Mouse (Mus musculus) neural tube, embryonic 15.5 days (tissue): ENCODE measurements at regions not wholly inside any gene's neighbourhood (a gene's known extent, or its start where the extent isn't known, plus 50 kb on each side); places are given as distances from the start of the nearest gene placed in this dataset.
"Not testable (repeated sequence)": the region's sequence is repeated elsewhere in the genome, so short reads cannot be mapped to it uniquely, and the experiment has no call there.

Experiments used
- ATAC-seq: fragments of 200-750 bp; cut with Nextera tagmentation; 2 replicates; pipeline ENCODE4 v1.8.0; 2017; ENCODE audit warnings: mild to moderate bottlenecking, moderate TSS enrichment, moderate library complexity; ENCODE audit not compliant: low FRiP score
- H3K27ac ChIP-seq: fragments of 300-500 bp; sonication (generic); replicated peaks from 2 replicates; pipeline ENCODE4 v1.5.1; 2015; ENCODE audit warnings: mild to moderate bottlenecking, inconsistent platforms
- H3K27me3 ChIP-seq: fragments of 300-500 bp; sonication (generic); replicated peaks from 2 replicates; pipeline ENCODE4 v1.6.1; 2015; ENCODE audit warnings: inconsistent platforms
- H3K36me3 ChIP-seq: fragments of 300-500 bp; sonication (generic); 2 replicates; pipeline ENCODE4 v1.6.1; 2015; ENCODE audit warnings: inconsistent platforms
- H3K4me1 ChIP-seq: fragments of 300-500 bp; sonication (generic); 2 replicates; pipeline ENCODE4 v1.6.1; 2015; ENCODE audit warnings: inconsistent platforms
- H3K4me2 ChIP-seq: fragments of 300-500 bp; sonication (generic); 2 replicates; pipeline ENCODE4 v1.6.1; 2015; ENCODE audit warnings: inconsistent platforms, mild to moderate bottlenecking, moderate library complexity
- H3K4me3 ChIP-seq: fragments of 300-500 bp; sonication (generic); replicated peaks from 2 replicates; pipeline ENCODE4 v1.5.1; 2015; ENCODE audit warnings: mild to moderate bottlenecking, inconsistent platforms
- H3K9ac ChIP-seq: fragments of 300-500 bp; sonication (generic); replicated peaks from 2 replicates; pipeline ENCODE4 v1.6.1; 2015; ENCODE audit warnings: mild to moderate bottlenecking, inconsistent platforms
- H3K9me3 ChIP-seq: fragments of 300-500 bp; sonication (generic); replicated peaks from 2 replicates; pipeline ENCODE4 v1.6.1; 2016; ENCODE audit warnings: inconsistent platforms
- WGBS: fragments of 180-500 bp; shearing (Covaris S2); methylation state at CpG from one replicate; pipeline ENCODE4 v1.1.7; 2015; ENCODE audit warnings: mixed read lengths; 5-methylcytosine and 5-hydroxymethylcytosine counted together

DNA sequence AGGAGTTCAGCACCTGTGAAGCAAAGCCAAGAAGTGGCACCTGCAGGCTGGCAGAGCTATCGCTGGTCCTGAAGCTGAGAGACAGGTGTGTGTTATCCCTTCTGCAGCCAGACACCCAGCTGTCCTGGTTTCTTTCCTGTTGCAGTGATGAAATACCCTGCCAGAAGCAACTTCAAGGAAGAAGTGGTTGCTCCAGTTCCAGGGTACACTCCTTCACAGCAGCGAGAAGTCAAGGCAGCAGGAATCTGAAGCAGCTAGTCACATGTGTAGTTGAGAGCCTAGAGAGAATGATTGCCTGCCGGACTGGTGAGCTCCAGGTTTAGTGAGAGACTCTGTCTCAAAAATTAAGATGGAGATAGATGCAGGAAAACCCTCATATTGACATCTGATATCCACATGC lies 69.1 kb upstream of the Klf13 start:
- Histone ChIP-seq H3K27me3 (no peaks in the 10 kb centered on the region), H3K4me3 (no peak overlapping the region), H3K27ac (no peak overlapping the region), H3K36me3 (no peaks in the 10 kb centered on the region), H3K4me1 (no peaks in the 10 kb centered on the region), H3K9me3 (no peaks in the 10 kb centered on the region), H3K4me2 (no peak overlapping the region), H3K9ac (no peak overlapping the region)
- ATAC-seq = no peak
- 92% methylated on average over 3 of the region's 3 CpGs for WGBS

DNA sequence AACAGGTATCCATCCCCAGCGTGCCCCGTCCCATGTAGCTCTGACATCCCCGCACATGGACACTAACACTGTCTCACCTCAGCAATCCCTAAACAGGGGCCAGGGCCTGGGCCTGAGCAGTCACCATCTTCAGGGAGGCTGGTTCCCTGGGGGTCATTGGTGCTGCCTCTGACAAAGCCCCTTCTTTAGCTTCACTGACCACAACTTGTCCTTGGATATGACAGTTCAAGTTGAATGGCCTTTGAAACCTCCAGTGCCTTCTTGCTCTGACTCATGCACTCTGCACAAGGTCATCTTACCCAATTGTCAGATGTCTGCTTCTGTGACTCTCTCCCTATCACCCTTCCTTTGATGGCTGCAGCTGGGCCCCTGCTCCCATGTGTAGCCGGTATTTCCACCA lies 68.2 kb upstream of the Klf13 start:
- no peaks in the 10 kb centered on the region for H3K27me3 ChIP-seq
- H3K4me2 ChIP-seq = no peak overlapping the region
- no peak for ATAC-seq
- H3K36me3 ChIP-seq = no peaks in the 10 kb centered on the region
- 97% methylated on average over 4 of the region's 4 CpGs for WGBS
- no peaks in the 10 kb centered on the region for H3K4me1 ChIP-seq
- no peak overlapping the region for H3K4me3 ChIP-seq
- no peaks in the 10 kb centered on the region for H3K9me3 ChIP-seq
- no peak overlapping the region for H3K27ac ChIP-seq
- H3K9ac ChIP-seq = no peak overlapping the region

DNA sequence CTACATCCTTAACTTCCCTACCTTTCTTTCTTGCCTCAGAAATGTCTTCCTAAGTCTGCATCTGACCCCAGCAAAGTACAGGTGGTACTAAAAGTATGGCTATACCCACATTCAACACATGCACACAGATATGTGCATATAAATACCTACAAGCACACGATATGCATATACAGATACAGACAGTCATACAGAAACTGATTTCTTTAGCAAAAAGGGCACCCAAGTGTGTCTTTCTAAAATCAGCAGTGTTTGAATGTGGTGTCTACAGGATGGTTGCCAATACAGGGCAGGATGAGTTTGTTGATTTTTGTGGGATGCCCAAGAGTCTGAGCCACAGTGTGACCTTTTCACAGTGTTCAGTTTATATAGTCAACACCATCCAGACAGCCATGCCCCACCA lies 67.0 kb upstream of the Klf13 start:
- Histone ChIP-seq H3K4me3 (no peak overlapping the region), H3K36me3 (no peaks in the 10 kb centered on the region), H3K4me2 (no peak overlapping the region), H3K9me3 (no peaks in the 10 kb centered on the region), H3K9ac (no peak overlapping the region), H3K27ac (no peak overlapping the region), H3K4me1 (no peaks in the 10 kb centered on the region), H3K27me3 (no peaks in the 10 kb centered on the region)
- no peak for ATAC-seq
- 96% methylated on average over 1 of the region's 1 CpGs for WGBS

DNA sequence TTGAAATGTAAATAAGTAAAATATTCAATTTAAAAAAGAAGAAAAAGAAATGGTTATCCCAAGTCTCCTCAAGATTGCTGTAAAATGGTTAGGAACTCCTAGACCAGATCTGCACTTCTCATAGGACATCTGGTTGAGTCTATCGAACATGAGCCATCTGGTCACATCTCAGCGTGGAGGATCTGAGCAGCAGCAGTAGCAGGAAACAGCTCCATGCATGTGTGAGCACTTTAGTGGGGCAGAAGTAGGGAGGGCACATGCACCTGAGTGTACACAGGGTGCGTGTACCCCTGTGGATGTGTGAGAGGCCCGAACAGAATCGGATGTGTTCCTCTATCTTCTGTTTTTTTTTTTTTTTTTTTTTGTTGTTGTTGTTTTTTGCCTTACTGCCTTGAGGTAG lies 65.2 kb upstream of the Klf13 start:
- 87% methylated on average over 5 of the region's 5 CpGs for WGBS
- no peak for ATAC-seq
- H3K27me3 ChIP-seq = no peaks in the 10 kb centered on the region
- no peak overlapping the region for H3K4me3 ChIP-seq
- H3K4me2 ChIP-seq = no peak overlapping the region
- no peak overlapping the region for H3K27ac ChIP-seq
- H3K9me3 ChIP-seq = no peaks in the 10 kb centered on the region
- no peak overlapping the region for H3K9ac ChIP-seq
- no peaks in the 10 kb centered on the region for H3K4me1 ChIP-seq
- H3K36me3 ChIP-seq = no peaks in the 10 kb centered on the region

DNA sequence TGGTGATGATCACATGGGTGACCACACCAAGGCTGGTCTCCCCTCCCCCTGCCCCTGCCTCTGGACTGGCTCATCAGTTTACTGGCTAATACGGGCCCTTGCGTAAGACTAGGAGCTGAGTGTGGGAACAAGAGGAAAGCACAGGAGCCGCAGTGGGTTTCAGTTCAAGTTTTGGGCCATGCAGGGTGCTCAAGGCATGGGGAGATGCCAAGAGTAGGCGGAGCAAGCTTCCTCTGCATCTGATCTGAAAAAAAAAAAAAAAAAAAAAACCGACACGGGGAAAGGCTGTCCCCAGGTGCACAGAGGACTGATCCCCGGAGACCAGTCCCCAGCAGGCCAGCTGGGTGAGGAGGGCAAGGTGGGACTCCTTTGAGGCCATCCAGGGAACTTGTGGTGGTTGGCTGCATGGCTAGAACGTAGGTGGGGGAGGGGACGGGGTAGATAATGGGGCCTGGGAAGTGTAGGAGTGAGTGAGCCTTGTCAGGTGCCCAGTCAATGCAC lies 62.9 kb upstream of the Klf13 start:
- Histone ChIP-seq H3K4me1 (no peaks in the 10 kb centered on the region), H3K27me3 (no peaks in the 10 kb centered on the region), H3K4me3 (no peak overlapping the region), H3K36me3 (no peaks in the 10 kb centered on the region), H3K9ac (no peak overlapping the region), H3K4me2 (no peak overlapping the region), H3K27ac (no peak overlapping the region), H3K9me3 (no peaks in the 10 kb centered on the region)
- 72% methylated on average over 9 of the region's 9 CpGs for WGBS
- no peak for ATAC-seq

DNA sequence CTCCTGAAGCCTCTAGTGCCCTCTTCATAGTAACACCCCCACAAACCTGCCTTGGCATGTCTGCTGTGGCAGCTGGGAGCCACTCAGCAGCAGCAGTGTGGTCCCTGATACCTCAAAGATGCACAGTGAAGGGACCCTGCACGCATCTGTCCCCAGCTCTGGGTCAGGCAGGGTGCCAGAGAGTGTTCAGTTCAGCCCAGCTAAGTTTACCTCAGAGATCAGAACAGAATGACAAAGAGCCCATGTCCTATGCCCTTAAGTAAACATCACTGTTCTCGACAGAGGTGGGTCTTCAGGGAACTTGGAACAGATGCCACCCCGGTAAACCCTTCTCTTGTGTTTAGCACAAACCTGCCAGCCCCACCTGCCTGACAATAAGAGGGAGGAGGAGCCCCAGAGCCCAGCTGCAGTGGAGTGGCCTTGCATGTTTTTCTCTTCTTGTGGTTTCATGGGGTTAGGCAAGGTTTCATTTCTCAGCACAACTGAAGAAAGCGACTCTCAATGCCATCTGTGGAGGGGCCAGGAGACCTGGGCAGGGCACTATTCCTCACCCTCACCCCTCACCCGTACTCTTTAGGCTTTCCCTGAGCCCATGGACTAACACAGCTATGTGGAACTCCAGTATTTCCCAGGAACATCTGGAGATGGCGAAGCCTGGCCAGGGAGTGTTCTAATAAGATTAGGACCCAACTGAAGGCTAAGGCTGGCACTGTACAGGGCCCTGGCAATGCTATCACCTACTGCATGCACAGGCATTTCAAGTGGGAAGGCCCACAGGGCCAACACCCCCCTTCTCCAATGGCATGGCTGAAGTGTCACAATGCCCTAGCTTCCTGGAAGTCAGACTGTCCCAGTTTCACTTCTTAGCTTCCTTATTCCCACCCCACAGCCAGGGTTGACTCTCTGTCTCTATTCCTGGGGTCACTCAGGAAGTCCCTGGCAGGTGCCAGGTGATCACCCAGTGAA lies 60.6 kb upstream of the Klf13 start:
- Histone ChIP-seq H3K4me2 (no peak overlapping the region), H3K27me3 (no peaks in the 10 kb centered on the region), H3K9me3 (no peaks in the 10 kb centered on the region), H3K4me3 (no peak overlapping the region), H3K4me1 (no peaks in the 10 kb centered on the region), H3K9ac (no peak overlapping the region), H3K27ac (no peak overlapping the region), H3K36me3 (no peaks in the 10 kb centered on the region)
- 66% methylated on average over 6 of the region's 6 CpGs for WGBS
- no peak for ATAC-seq

DNA sequence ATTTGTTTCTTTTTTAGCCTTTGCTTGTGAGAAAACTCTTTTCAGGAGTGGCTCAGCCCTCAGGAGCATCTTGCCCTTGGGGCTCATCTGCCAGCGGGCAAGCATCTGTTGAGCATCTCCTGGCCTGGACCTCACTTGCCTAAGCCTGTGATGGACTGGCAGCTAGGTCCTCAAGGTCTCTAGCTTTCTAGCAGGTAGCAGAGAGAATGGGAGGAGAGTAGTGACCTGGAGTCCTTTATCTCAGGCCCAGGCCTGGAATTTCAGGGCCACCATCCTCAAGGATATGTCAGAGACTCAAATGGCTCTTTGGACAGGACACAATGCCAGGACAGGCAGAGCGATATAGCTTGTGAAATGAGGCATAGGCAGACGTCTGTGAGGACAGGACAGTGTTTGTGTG lies 59.3 kb upstream of the Klf13 start:
- 77% methylated on average over 3 of the region's 3 CpGs for whole genome bisulfite sequencing
- H3K4me2 ChIP-seq = no peak overlapping the region
- H3K36me3 ChIP-seq = no peaks in the 10 kb centered on the region
- H3K4me3 ChIP-seq = no peak overlapping the region
- H3K27me3 ChIP-seq = no peaks in the 10 kb centered on the region
- H3K4me1 ChIP-seq = no peaks in the 10 kb centered on the region
- H3K27ac ChIP-seq = no peak overlapping the region
- H3K9me3 ChIP-seq = no peaks in the 10 kb centered on the region
- no peak for ATAC-seq
- H3K9ac ChIP-seq = no peak overlapping the region

DNA sequence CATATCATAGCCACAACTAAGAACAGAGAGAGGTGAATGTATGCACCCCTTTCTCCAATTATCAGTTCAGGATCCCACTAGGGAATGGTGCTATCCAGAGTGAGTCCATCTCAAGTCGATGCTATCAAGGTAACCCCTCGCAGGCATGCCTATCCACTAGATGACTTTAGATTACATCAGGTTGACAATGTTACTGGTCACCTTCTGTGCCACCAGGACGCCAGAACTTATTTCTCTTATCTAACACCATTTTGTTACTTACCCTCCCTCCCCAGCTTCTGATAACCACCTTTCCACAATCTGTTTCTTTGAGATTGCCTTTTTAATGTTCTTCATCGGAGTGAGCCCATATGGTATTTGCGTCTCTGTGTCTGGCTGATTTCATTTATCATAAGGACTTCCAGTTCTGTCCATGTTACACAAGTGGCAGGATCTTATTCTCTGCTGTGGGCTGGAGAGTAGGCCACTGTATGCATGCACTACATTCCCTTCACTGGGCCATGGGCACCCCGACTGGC lies 57.9 kb upstream of the Klf13 start:
- Histone ChIP-seq H3K27ac (no peak overlapping the region), H3K4me2 (no peak overlapping the region), H3K36me3 (no peaks in the 10 kb centered on the region), H3K4me1 (no peaks in the 10 kb centered on the region), H3K4me3 (no peak overlapping the region), H3K27me3 (no peaks in the 10 kb centered on the region), H3K9ac (no peak overlapping the region), H3K9me3 (no peaks in the 10 kb centered on the region)
- WGBS = 92% methylated on average over 6 of the region's 6 CpGs
- no peak for ATAC-seq

DNA sequence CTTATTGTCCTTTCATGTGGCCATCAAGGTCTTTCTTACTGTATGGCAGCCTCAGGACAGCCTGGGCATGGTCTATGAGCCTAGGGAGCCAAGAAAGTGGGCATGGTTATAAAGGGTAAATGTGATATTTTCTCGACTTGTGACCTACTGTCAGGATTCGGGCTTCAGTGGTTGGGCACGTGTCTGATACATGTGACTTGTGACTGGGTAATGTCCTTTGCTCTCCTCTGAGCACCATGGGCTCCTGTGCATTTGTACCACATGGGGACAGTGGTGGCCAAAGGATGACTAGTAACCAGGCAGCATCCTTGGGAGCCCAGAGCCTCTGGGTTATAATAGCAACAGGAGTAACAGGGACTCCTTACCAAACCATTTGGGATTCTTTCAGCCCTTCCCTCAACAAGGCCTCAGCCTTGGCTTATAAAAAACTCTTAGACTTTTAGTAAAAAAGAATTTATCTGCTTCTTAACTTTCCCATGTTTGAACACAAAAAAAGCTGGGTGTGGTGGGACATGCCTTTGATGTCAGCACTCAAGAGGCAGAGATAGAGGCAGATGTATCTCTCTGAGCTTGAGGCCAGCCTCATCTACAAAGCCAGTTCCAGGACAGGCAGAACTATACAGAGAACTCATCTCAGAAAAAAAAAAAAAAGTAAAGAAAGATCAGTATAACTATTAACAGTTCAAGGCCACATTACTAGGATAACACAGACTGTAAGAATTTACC lies 56.7 kb upstream of the Klf13 start:
- H3K27me3 ChIP-seq = no peaks in the 10 kb centered on the region
- no peak overlapping the region for H3K4me3 ChIP-seq
- no peak for ATAC-seq
- H3K27ac ChIP-seq = no peak overlapping the region
- no peak overlapping the region for H3K9ac ChIP-seq
- H3K4me2 ChIP-seq = no peak overlapping the region
- no peaks in the 10 kb centered on the region for H3K4me1 ChIP-seq
- no peaks in the 10 kb centered on the region for H3K9me3 ChIP-seq
- no peaks in the 10 kb centered on the region for H3K36me3 ChIP-seq
- 95% methylated on average over 3 of the region's 3 CpGs for WGBS

DNA sequence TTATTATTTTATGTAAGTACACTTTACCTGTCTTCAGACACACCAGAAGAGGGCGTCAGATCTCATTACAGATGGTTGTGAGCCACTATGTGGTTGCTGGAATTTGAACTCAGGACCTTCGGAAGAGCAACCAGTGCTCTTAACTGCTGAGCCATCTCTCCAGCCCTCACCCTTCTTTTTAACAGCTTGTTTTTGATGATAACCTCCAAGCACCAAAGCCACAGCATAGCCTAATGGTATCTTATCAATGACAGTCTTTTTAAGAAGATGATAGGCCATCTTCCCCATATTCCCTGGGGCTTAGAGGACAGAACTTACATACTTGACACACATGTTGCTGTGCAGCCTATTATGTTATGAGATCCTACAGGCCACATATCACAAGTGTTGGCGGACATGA lies 56.1 kb upstream of the Klf13 start:
- WGBS = 82% methylated on average over 3 of the region's 3 CpGs

DNA sequence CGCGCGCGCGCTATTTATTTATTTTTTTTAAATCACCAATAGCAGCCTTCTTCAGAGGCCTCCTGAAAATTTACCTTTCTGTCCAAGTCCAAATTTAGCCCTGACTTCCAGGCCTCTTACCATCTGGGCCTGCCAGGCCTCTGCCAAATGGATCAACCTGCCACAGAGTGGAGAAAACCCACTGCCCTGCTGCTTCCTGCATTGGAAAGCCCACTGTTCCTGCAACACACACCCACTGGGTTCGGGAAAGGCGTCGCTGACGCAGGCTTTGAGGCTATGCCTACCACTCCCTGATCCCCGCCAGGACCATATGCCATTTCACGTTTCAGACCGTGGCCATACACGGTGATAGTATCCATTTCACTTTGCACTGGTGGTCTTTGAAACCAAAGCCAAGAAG lies 53.4 kb upstream of the Klf13 start:
- 97% methylated on average over 13 of the region's 13 CpGs for WGBS
- no peaks in the 10 kb centered on the region for H3K27me3 ChIP-seq
- H3K4me2 ChIP-seq = no peak overlapping the region
- H3K36me3 ChIP-seq = no peaks in the 10 kb centered on the region
- no peak overlapping the region for H3K4me3 ChIP-seq
- H3K27ac ChIP-seq = no peak overlapping the region
- H3K9ac ChIP-seq = no peak overlapping the region
- H3K9me3 ChIP-seq = no peaks in the 10 kb centered on the region
- no peak for ATAC-seq
- peaks cover 6% of the 10 kb centered on the region; the same call in 1 of the 2 replicates for H3K4me1 ChIP-seq

More for the DNA sequence above, 56.1 kb upstream of the Klf13 start:
- not testable (repeated sequence) for H3K4me3 ChIP-seq, H3K27ac ChIP-seq, H3K27me3 ChIP-seq, ATAC-seq, H3K9ac ChIP-seq, H3K36me3 ChIP-seq, H3K4me1 ChIP-seq, H3K4me2 ChIP-seq, H3K9me3 ChIP-seq
